Comparison of ENCODE assay signal across 8 mouse cellular contexts in the genomic region with DNA sequence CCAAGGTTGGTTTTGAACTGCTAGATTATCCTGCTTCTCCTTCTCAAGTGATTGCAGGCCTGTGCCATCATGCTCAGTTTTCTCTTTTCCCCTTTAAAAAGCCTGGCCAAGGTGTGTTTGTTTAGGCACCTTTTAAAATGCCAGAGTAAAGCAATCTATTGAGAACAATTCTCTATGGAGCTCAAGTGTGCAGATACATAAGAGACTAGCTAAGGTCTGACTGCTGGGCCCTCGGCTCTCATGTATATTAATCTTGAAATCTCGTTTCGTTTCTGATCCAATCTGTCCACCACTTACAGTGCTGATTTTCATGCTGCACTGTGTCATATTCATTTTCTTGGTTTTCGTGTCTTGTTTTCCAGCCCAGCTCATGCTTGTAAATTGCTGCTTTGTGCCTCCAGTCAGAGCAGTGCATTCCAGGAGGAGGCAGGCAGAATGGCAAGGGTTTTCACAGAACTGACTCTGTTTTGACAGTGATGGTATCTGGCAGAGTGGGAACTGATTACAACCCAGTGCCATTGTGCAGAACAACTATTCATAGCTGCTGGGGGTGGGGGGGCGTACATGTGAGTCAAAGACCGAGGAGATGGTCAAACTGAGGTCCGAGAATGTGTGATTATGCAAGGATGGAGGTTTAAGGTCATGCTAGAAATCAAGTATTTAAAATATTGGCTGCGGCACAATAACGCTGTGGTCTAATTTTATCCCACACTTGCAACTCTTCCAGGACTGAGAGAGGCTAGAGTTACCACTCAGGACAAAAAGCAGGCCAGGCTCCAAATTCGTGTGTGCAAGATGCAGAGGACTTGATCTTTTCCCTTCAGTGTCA.
A peak's percentile ranks its signal among the peaks of the same experiment; 100 is the strongest.
DNase-seq lines count a peak whose midpoint lies in the region.

No protein-coding gene starts in this region.

- DNase-seq in cerebellum, postnatal 14 days: peak; percentile 4 to 13
- DNase-seq in cerebellum, adult 8-10 months: no peak
- peak; percentile 96 for DNase-seq in NIH3T3 (ENCODE audit: low read depth)
- DNase-seq in heart, adult 8-10 months (ENCODE audit: low spot score): peak; percentile 48
- peak; percentile 7 to 9 for DNase-seq in layer of hippocampus, postnatal 25 days (ENCODE audit: extremely low spot score in 1 of 2, low spot score in 1 of 2)
- no peak for DNase-seq in c-Kit-positive CD71-positive TER-119-positive erythroid progenitor cells, embryonic 14.5 days (ENCODE audit: low spot score)
- no peak for DNase-seq in thymus, postnatal 0 days (ENCODE audit: low spot score)
- DNase-seq in thymus, adult 18-20 months: no peak

Comparison
In these comparisons a context has a peak if more than half of its experiments do, and no peak if none do; other contexts are left out.
1. DNase-seq: peak in cerebellum, postnatal 14 days (2 of 2), NIH3T3 (single experiment), heart, adult 8-10 months (single experiment) and layer of hippocampus, postnatal 25 days (2 of 2); none in cerebellum, adult 8-10 months (single experiment), c-Kit-positive CD71-positive TER-119-positive erythroid progenitor cells, embryonic 14.5 days (single experiment), thymus, postnatal 0 days (single experiment) and thymus, adult 18-20 months (0 of 2).